Mouse (Mus musculus): ENCODE results near the gene Cct5. TPM values are rescaled to one million over a fixed set of nuclear protein-coding genes. Genes with fewer than 3 reads are reported as not detected.

Gene Cct5
- total and polyA plus RNA-seq, 3 experiments, result 64.3 to 146 (median 131) TPM

- Histone ChIP-seq H3K9ac (ENCODE audit: low read depth, low read length) (no peak overlapping the region), H3K27me3 (ENCODE audit: control insufficient read depth, insufficient read depth, low read length) (no peaks in the 10 kb centered on the region), H3K27ac (no peak overlapping the region), H3K4me1 (ENCODE audit: control insufficient read depth, insufficient read depth, low read length) (no peaks in the 10 kb centered on the region), H3K36me3 (ENCODE audit: control insufficient read depth, insufficient read depth, low read length) (no peaks in the 10 kb centered on the region), H3K79me2 (replicated peaks; ENCODE audit: control insufficient read depth, insufficient read depth, low read length) (no peaks in the 10 kb centered on the region), H3K4me3 (no peak overlapping the region)
- TF ChIP-seq EP300 (IDR thresholded peaks at IDR 0.05; ENCODE audit: insufficient read depth, low read depth, low read length) (no peak), CTCF (IDR thresholded peaks at IDR 0.05) (no peak), POLR2A (IDR thresholded peaks at IDR 0.05; ENCODE audit: insufficient read depth, low read depth, low read length) (no peak)
- no peak for DNase-seq
- WGBS, result 91% methylated on average over 4 of the region's 4 CpGs
- intact Hi-C loops (cut with DNase I), result loop anchor here (10.0 kb wide), 1 partner anchor 1153 kb away; no protein-coding TSS in a partner anchor
Observed at GRCm38 (mm10) chr15:31611976-31612375, 10.4 kb upstream of the Cct5 start.

DNA sequence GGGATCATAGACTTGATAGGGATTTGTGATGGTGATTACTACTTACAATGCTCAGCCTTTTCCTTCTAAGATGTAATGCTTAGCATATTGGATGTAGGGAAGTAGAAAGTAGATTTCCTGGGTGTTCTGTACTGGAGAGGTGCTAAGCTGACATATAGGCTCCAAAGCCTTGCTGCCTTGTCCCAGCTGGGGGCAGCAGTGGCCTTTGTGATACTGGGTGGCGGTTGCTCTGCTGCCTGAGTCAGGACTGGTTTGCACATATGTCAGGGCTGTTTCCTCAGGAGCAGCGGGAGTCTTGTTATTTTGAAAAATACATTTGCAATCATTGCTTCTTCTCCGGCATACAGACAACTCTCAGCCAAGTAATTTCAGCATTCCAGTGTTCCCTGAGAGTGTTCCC, 9.4 kb upstream of the Cct5 start:
- DNase-seq, result no peak
- H3K27ac ChIP-seq, result no peak overlapping the region
- 81% methylated on average over 3 of the region's 3 CpGs for WGBS
- no peaks in the 10 kb centered on the region for H3K79me2 ChIP-seq (replicated peaks; ENCODE audit: control insufficient read depth, insufficient read depth, low read length)
- H3K27me3 ChIP-seq (ENCODE audit: control insufficient read depth, insufficient read depth, low read length), result no peaks in the 10 kb centered on the region
- no peak overlapping the region for H3K9ac ChIP-seq (ENCODE audit: low read depth, low read length)
- intact Hi-C loops (cut with DNase I), result loop anchor here (10.0 kb wide), 1 partner anchor 1154 kb away; no protein-coding TSS in a partner anchor
- H3K4me3 ChIP-seq, result no peak overlapping the region
- no peaks in the 10 kb centered on the region for H3K36me3 ChIP-seq (ENCODE audit: control insufficient read depth, insufficient read depth, low read length)
- TF ChIP-seq CTCF (IDR thresholded peaks at IDR 0.05) (peak; percentile 54), EP300 (IDR thresholded peaks at IDR 0.05; ENCODE audit: insufficient read depth, low read depth, low read length) (no peak)
- H3K4me1 ChIP-seq (ENCODE audit: control insufficient read depth, insufficient read depth, low read length), result no peaks in the 10 kb centered on the region

DNA sequence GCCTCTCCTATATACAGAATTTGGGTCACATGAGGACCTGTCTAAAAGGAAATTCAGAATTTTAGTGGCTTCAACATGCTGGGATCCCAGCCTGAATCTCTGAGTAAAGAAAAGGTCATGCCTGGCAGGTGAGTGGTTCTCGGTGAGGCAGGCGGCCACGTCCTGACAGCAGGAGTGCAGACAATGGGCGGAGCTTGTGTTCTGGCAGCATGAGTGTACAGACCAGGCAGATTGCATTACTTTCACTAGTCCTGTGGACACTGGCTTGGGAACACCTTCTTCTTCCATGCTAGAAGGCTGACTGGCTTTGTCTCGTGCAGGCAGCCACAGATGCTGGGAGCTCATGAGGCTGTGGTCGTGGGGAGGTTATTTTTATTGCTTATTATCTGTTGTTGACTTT, 5.2 kb upstream of the Cct5 start:
- WGBS, result 54% methylated on average over 6 of the region's 6 CpGs
- intact Hi-C loops (cut with DNase I), result loop anchor here (10.0 kb wide), 1 partner anchor 382 kb away; the partner anchor contains the start of gene Dap
- no peak for TF ChIP-seq EP300 (IDR thresholded peaks at IDR 0.05; ENCODE audit: insufficient read depth, low read depth, low read length)
- no peak for TF ChIP-seq CTCF (IDR thresholded peaks at IDR 0.05)
- no peak for TF ChIP-seq POLR2A (IDR thresholded peaks at IDR 0.05; ENCODE audit: insufficient read depth, low read depth, low read length)
- H3K36me3 ChIP-seq (ENCODE audit: control insufficient read depth, insufficient read depth, low read length), result no peaks in the 10 kb centered on the region
- H3K79me2 ChIP-seq (replicated peaks; ENCODE audit: control insufficient read depth, insufficient read depth, low read length), result peaks cover 1% of the 10 kb centered on the region; the same call in 1 of the 2 replicates
- H3K4me1 ChIP-seq (ENCODE audit: control insufficient read depth, insufficient read depth, low read length), result peaks cover 2% of the 10 kb centered on the region
- no peak overlapping the region for H3K4me3 ChIP-seq
- H3K27me3 ChIP-seq (ENCODE audit: control insufficient read depth, insufficient read depth, low read length), result no peaks in the 10 kb centered on the region
- no peak overlapping the region for H3K9ac ChIP-seq (ENCODE audit: low read depth, low read length)
- DNase-seq, result peak in 1 of 2 experiments; percentile 39
- no peak overlapping the region for H3K27ac ChIP-seq

DNA sequence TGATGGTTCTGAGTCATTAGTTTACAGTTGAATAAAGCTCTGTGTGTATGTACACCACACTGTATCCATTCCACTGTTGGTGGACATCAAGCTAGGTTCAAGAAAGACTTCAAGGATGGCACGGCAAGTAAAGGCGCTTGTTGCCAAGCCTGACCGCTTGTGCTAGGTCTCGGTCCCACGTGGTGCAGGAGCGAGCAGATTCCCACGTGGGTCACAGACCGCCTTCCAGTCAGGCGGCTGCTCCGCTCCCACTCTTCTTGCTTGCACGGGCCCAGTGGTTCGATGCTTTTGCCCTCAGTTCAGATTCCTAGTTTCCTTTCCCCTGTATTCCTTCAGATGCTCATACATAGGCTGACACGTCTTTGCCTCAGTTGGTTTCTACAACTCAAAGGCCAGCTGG, 1.5 kb upstream of the Cct5 start:
- Histone ChIP-seq H3K4me3 (no peak overlapping the region; the same call in 1 of the 2 replicates), H3K27me3 (ENCODE audit: control insufficient read depth, insufficient read depth, low read length) (no peaks in the 10 kb centered on the region), H3K27ac (no peak overlapping the region), H3K36me3 (ENCODE audit: control insufficient read depth, insufficient read depth, low read length) (no peaks in the 10 kb centered on the region; the same call in 1 of the 2 replicates), H3K4me1 (ENCODE audit: control insufficient read depth, insufficient read depth, low read length) (peaks cover 8% of the 10 kb centered on the region), H3K79me2 (replicated peaks; ENCODE audit: control insufficient read depth, insufficient read depth, low read length) (peaks cover 9% of the 10 kb centered on the region), H3K9ac (ENCODE audit: low read depth, low read length) (no peak overlapping the region)
- no peak for DNase-seq
- TF ChIP-seq CTCF (IDR thresholded peaks at IDR 0.05), result no peak
- no peak for TF ChIP-seq POLR2A (IDR thresholded peaks at IDR 0.05; ENCODE audit: insufficient read depth, low read depth, low read length)
- no peak for TF ChIP-seq EP300 (IDR thresholded peaks at IDR 0.05; ENCODE audit: insufficient read depth, low read depth, low read length)
- intact Hi-C loops (cut with DNase I), result loop anchor here (10.0 kb wide), 1 partner anchor 378 kb away; the partner anchor contains the start of gene Dap
- 92% methylated on average over 13 of the region's 13 CpGs for WGBS

DNA sequence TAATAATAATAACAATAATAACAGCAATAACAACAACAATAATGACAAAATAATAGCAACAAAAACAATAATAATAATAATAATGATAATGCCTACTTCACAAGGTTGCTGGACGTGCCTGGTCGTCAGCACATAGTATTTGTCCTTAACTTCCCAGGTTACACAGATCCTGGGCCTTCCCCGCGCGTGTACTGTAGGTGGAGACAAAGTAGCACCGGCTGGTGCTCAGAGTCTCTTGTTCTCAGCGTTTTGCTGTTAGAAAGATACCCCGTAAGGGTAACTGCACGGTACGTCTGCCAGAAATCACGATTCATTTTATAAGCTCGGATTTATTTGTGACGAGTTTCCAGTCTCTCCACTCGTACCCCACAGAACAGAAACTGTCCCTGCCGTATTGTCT, 822 bp upstream of the Cct5 start:
- WGBS, result 1% methylated on average over 15 of the region's 15 CpGs
- intact Hi-C loops (cut with DNase I), result loop anchor here (10.0 kb wide), 1 partner anchor 378 kb away; the partner anchor contains the start of gene Dap
- Histone ChIP-seq H3K9ac (ENCODE audit: low read depth, low read length) (peak overlapping the region; percentile 39), H3K4me3 (peak overlapping the region; percentile 95), H3K4me1 (ENCODE audit: control insufficient read depth, insufficient read depth, low read length) (peaks cover 8% of the 10 kb centered on the region), H3K79me2 (replicated peaks; ENCODE audit: control insufficient read depth, insufficient read depth, low read length) (peaks cover 9% of the 10 kb centered on the region), H3K27ac (peak overlapping the region; percentile 95), H3K27me3 (ENCODE audit: control insufficient read depth, insufficient read depth, low read length) (no peaks in the 10 kb centered on the region), H3K36me3 (ENCODE audit: control insufficient read depth, insufficient read depth, low read length) (peaks cover 3% of the 10 kb centered on the region; the same call in 1 of the 2 replicates)
- peak; percentile 38 to 40 for DNase-seq
- no peak for TF ChIP-seq EP300 (IDR thresholded peaks at IDR 0.05; ENCODE audit: insufficient read depth, low read depth, low read length)
- TF ChIP-seq CTCF (IDR thresholded peaks at IDR 0.05), result peak; percentile 55

DNA sequence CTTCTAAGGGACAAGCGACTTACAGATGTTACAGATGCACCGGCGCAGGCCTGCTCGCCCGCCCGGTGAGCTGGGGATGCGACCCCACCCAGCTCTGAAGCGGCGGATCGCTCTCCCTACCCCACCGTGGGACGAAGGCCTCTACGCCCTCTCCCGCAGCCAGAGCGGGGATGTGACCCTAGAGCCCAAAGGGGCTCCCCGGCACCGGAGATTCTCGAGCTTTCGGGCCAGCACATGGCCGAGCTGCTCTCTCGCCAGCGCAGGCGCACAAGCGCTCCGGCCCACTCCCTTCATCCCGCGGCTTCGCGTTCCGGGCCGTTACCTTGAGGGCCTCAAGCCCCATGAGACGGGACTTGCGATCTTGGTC, 342 bp downstream of the Cct5 start:
- H3K4me1 ChIP-seq (ENCODE audit: control insufficient read depth, insufficient read depth, low read length), result peaks cover 8% of the 10 kb centered on the region
- intact Hi-C loops (cut with DNase I), result loop anchor here (10.0 kb wide), 1 partner anchor 376 kb away; the partner anchor contains the start of gene Dap
- H3K4me3 ChIP-seq, result peak overlapping the region; percentile 95
- H3K79me2 ChIP-seq (replicated peaks; ENCODE audit: control insufficient read depth, insufficient read depth, low read length), result peaks cover 9% of the 10 kb centered on the region
- H3K9ac ChIP-seq (ENCODE audit: low read depth, low read length), result peak overlapping the region; percentile 76
- peaks cover 4% of the 10 kb centered on the region for H3K36me3 ChIP-seq (ENCODE audit: control insufficient read depth, insufficient read depth, low read length)
- no peak for DNase-seq
- TF ChIP-seq EP300 (IDR thresholded peaks at IDR 0.05; ENCODE audit: insufficient read depth, low read depth, low read length) (no peak), POLR2A (IDR thresholded peaks at IDR 0.05; ENCODE audit: insufficient read depth, low read depth, low read length) (no peak), CTCF (IDR thresholded peaks at IDR 0.05) (no peak)
- no peaks in the 10 kb centered on the region for H3K27me3 ChIP-seq (ENCODE audit: control insufficient read depth, insufficient read depth, low read length)
- H3K27ac ChIP-seq, result peak overlapping the region; percentile 95
- under 1% methylated on average over 33 of the region's 33 CpGs for WGBS

All from heart, adult 2 months (tissue).